Mouse (Mus musculus) gastrocnemius, postnatal 36 days (tissue): ENCODE measurements around the gene Snrnp27. TPM values are rescaled to one million over a fixed set of nuclear protein-coding genes. Genes with fewer than 3 reads are reported as not detected.

ENCODE experiments used
- DNase-seq, 2 experiments: peaks; one replicate each; pipeline ENCODE4 v3.0.0; 2022
- intact Hi-C: fragments of 180-260 bp; cut with DNase I; formaldehyde crosslinking; loops from one replicate; pipeline ENCODE4 v1.15.1; 2025
- total RNA-seq, 2 experiments: library from RNA; stranded (reverse); gene quantifications; 2 replicates each; pipeline ENCODE4 v1.2.3; 2021

The Snrnp27 gene
- total RNA-seq, 2 experiments from 2014 or later: 68.9 to 70.2 TPM

DNA sequence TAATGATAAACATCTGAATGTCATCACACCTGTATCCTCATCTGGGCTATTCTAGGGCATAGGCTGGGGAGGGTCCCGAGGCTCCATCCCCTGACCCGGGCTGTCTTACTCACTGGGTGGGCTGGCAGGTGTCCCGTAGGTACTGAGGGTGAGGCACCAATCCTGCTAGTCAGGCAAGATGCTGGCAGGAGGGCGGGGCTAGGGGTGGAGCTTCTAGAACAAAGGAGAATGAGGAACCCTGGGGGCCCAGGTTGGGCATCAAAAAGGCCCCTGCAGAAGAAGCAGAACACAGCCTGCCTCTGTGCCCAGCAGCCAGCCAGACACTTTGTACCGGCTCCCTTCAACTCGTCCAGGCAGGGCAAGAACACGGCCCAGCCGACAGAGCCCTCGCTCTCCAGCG, 56.4 kb downstream of the Snrnp27 start, which contains the start of gene Asprv1:
Gene Asprv1, plus strand, starts transcription at position 219 of the 400 bp plus-strand sequence.
- intact Hi-C loops: no loop called here
- DNase-seq: no peak

Other genes with a start within 250 kb of the Snrnp27 start
- gene C87436, start 246.1 kb downstream of the Snrnp27 start, total RNA-seq: 1 to 10 TPM; 6.1 to 7.8 TPM
- gene Pcbp1, start 158.2 kb downstream of the Snrnp27 start, total RNA-seq: 100 to 1,000 TPM; 102 to 112 TPM
- not detected for gene Asprv1, start 56.4 kb downstream of the Snrnp27 start, total RNA-seq
- 1 to 10 TPM; 2.8 TPM for gene Mxd1, start 15.4 kb downstream of the Snrnp27 start, total RNA-seq
- gene Gmcl1, start 48.9 kb upstream of the Snrnp27 start, total RNA-seq: 1 to 10 TPM; 2.4 to 2.7 TPM
- 10 to 100 TPM; 12.9 to 16.8 TPM for gene Anxa4, start 109.1 kb upstream of the Snrnp27 start, total RNA-seq
- gene Aak1, start 165.0 kb upstream of the Snrnp27 start, total RNA-seq: 10 to 100 TPM; 26.9 to 29.6 TPM